Mouse (Mus musculus) CD4-positive helper T cell, adult 2 months (primary cell): Measurements from ENCODE around the gene Rnf207.

ENCODE experiments used
- DNase-seq: peaks from one replicate; pipeline ENCODE4 v3.0.0-alpha.2; 2012; ENCODE audit warnings: low read depth, missing footprints, low spot score

Rnf207 gene

DNA sequence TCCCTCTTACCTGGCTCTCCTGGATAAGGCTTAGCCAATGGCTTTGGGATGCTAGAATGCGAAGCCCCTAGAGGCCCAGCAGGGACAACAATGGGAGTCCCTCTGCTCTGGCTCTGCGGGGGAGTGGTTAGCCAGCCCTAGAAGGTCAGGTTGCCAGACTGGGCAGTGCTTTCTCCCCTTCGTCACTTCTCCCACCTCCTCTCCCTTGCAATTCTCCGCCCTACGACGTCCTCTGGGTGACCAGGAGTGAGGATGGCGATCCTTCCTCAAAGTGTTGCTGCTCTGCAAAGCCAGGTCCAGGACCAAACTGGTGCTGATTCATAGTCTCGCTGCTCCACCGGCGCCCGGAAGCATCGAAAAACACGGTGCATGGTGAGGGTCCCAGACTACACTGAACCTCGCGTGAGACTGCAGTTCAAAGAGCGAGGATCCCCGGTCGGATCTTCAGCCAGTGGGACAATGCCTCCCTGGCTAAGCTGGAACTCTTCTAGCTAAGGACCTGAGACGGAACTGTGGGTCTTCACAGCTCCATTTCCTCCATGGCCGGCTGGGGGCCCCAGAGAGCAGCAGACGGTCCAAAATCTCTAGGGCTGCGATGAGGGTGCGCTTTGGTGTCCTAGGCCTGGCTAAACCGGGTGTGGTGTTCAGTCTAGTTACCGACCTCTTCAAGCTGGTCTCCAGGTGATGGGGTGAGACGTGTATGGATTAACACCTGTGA lies at the start of gene Rnf207:
Gene Rnf207, minus strand, starts transcription at position 477 of the 718 bp plus-strand sequence.
- DNase-seq = peak; percentile 49

DNA sequence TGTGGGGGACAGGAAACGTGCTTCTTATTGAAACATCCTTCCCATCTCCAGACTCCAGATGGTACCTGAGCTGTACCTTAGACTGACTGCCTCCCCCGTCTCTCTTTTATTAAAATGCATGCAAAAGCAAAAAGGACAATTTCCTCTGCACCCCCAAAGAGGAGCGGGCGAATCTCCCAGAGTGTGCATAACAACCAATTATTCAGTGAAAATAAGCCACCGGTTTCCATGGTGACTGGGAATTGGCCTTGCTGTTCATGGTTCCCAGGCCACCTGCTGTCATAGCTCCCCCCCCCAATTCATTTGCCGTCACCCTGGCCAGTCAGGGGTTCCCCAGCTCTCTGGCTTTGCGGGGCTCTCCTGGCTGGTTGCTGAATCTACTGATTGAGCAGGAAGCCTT lies 46.4 kb upstream of the Rnf207 start:
- no peak for DNase-seq

DNA sequence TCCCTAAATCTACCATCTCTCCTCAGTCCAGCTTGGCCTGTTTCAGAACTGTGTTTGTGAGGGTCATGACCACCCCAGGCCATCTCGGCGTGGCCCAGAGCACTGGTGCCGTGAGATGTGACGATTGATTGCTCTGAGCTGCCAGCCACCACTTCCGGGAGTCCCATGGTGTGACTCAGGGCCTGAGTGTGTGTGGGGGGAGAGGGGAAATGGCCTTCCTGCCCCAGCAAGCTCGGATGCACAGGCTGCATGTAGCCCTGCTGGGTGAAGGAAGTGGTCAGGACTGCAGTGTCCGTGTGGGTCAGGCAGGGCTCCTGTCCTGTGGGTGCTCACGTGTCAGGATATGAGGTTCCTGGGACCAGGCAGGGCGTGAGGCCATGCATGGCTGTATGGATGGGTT lies 43.4 kb upstream of the Rnf207 start:
- DNase-seq = peak; percentile 21

DNA sequence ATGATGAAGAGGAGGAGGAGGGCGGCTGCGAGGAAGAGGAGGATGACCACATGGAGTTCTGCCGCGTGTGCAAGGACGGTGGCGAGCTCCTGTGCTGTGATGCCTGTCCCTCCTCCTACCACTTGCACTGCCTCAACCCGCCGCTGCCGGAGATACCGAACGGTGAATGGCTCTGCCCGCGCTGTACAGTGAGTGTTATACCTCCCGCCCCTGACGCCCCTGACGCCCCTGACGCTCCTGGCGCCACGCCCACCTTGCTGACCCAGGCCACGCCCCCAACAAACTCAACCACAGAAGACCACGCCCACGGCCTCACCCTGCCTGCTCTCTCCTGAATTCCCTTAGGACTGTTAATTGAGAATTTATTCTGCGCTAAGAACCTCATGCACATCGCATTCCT lies 42.1 kb upstream of the Rnf207 start:
- DNase-seq = peak; percentile 27

DNA sequence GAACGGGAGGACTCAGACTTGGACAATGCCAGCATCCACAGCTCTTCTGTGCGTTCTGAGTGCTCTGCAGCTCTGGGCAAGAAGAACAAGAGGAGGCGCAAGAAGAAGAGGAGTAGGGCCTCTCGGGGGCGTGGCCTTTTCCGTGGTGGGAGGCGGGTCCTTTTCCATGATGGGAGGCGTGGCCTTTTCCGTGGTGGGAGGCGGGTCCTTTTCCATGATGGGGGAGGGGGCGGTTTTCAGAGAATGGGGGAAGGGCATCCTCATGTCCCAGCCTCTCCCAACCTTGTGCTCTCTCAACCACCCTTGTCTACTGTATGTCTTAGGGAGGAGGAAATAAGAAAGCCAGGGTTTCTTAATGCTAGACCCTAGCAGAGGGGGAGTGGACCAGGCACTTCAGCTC lies 40.9 kb upstream of the Rnf207 start:
- DNase-seq = no peak

DNA sequence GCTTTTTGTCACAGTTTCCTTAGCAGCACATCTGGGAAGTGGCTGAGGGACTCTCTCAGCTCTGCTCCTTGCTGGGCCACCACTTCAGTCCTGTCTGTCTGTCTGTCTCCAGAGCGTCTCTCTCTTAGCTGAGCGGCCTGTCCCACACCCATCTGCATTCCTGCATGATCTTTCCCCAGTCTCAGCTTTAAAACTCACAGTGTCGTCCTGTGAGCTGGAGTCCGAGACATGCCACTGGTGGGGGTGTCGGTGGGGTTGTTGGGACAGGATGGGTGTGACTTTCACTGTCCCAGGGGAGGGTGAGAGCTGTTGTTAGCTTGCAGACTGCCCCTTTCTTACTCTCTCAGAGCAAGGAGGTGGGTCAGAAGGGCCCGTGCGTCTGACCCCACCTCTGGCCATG lies 36.9 kb upstream of the Rnf207 start:
- DNase-seq = no peak

DNA sequence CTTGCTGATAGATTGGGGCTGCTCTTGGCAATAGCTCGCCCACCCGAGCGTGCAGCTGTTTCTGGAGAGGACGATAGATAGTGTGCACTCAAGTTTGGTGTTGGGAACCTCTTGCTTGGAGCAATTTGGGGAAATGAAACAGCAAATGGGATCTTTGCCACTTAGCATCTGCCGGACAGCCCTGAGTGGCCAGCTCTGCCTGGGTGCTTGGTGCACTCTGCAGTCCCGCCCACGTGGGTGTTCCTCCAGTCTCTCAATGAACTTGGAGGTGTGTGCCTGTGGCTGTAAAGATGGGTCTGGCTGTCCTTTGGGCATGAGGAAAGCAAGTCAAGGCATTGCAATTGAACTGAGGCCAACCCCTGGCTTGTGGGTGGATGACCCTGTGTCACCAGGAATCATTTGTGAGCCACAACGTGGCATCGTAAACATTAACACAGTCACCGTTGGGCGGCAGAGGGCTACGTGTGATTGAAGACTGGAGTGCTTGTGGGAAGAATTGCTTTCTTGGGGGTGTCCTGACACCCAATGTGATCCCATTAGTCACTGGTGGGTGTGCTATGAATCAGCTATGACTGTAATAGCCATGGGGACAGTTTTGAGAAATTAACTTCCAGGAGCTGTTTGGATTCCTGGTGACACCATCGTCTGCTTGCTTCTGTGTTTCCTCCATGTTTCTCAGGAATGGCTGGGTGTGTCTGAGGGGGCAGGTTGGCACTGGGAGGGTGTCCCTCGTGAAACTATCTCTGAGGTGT lies 35.3 kb upstream of the Rnf207 start:
- DNase-seq = no peak

DNA sequence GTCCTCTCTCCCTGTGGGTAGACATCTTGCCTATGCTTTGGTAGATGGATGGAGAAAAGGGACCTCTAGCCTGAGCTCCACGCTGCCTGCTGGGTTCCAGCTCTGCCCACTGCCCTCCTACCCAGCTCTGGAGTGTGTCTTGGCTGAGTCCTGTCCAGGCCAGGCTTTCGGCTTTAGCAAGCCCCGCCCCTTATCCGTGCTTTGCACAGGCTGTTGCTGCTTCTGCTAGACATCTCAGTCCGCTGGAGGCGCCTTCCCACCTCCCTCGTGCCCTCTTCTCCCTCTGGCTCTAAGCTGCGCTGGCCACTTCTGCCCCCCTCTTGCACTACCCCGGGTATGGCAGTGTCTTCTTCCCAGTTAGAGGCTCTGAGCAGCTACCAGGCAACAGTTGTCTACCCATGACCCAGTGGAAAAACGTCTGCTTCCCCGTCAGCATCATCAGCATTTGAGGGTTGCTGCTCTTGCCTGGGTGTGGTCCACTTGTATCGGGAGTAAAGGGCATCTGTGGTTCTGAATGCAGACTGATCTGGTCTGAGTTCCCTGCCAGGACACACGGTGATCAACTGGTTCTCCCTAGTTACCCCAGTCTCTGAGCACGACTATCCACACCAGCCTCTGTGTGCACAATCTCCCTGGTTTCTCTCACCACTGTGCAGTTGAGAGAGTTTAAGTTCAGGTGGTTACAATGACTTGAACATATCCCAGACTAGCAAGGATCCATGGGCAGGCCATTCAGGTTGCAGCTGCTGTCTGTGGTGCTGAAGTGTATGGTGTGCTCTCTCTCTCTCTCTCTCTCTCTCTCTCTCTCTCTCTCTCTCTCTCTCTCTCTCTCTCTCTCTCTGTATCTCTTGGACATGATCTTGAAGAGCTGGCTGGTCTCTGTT lies 32.9 kb upstream of the Rnf207 start:
- no peak for DNase-seq

DNA sequence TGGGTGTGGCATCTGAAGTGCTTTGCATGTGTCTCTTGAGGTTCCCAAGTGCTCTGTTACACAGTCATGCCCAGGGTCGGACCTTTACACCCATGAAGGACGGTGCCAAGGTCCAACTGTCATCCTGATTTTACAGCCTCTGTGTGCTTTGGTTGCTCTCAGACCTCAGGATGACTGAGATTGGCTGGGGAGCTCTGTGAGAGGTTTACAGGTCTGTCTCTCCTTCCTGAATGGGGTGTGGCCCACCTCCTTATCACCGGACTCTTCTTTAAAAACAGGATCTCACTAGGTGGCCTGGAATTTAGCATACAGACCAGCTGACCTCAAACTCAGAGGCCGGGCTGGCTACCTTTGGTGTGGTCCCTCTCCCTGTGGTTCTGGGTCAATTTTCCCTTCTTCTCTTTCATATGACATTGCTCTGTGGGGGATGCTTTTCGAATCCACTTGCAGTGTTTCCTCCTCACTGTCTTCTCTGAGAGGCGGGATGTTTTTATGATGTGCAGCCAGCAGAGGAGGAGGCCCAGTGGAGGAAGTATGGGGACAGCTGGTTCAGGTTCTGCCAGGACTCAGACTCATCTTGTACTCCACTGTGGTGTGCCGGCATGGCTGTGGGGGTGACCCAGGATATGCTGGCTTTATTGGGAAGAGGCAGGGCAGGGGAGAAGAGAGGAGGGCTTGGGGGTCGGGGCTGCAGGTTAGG lies 32.1 kb upstream of the Rnf207 start:
- no peak for DNase-seq

DNA sequence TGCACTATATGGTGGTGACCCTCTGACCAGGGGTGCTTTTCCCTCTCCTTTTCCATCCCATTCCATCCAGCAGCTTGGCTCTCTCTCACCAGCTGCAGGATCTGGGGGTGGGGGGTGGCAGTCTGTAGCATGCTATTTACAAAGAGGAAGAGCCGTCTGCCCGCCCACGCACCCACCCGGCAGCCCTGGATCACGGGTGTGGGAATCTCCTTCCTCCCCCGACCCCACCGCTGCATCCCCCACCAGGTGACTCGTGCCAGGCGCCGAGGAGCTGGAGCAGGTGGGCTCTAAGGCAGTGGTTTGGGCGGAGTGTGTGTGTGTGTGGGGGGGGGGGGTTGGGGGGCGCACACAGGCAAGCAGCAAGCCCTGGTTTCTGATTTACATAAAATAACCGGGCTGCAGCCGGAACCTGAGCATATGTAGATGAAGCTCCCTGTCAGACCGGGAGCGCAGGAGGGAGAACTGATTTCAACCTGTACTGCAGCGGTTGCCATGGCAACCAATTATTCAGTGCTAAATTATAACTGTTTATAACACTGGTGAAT lies 31.1 kb upstream of the Rnf207 start:
- no peak for DNase-seq

DNA sequence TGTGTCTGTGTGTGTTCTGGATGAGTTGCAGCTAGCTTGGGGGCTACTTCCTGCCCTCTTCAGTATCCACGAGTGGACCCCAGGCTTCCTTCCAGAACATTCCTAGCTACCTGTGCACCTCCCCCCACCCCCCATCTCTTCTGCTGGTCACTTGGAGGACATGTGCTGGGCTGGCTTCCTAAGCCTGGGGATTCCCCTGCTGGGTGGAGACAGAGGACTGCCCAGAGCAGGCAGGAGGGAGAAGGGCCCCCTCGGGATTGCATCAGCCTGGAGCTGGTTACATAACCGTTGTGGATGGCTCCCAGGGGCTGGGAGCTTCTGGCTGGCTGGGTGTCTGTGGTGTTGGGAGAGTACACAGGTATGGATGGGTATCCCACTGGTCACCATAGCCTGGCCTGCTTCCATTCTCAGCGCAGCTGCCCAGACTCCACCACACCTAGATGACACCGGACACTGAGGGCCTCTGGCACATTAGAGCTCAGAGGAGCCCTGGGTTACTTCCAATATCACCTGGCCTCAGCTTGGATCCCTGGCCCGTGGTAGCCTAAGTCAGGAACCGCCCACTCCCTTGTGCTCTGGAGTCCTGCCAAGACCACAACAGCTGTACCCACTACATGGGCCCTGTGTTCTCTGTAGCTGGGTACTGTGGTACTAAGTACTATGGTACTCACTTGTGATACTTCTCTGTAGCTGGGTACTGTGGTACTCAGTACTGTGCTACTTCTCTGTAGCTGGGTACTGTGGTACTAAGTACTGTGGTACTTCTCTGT lies 26.5 kb upstream of the Rnf207 start:
- no peak for DNase-seq

DNA sequence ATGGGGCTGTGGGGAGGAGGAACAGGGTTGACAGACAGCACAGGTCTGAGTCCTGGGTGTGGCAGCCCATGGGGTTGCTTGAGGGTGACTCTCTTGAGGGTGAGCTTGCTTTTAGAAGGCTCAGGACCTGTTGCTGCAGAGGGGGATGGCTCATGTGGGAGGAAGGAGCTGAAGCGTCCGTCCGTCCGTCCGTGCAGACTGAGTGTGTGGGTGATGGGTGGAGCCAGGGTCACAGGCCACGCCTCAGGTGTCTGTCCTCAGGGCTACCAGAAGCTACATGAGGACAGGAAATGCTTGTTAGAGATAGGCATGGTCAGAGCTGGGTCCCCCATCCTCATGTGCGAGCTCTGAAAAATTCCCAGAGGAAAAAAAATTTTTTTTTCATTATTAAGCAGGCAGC lies 25.9 kb upstream of the Rnf207 start:
- DNase-seq = no peak

DNA sequence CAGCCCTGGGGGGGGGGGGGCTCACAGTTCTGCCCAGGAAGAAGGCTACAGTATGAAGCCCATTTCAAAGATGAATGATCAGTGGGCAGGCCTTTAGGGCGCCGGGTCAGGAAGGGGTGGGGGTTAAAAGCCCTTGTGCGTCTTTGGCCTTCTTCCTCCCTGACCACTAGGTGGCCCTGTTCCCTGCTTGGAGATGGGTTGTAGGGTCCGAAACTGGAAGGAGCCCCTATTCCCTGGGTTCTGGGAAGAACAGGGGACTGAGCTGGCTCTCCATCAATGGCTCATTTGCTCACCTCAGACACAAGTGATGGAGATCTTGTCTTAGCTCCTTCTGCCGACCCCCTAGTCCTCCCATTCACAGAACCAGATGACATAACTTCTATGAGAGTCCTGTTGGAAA lies 24.5 kb upstream of the Rnf207 start:
- DNase-seq = no peak

DNA sequence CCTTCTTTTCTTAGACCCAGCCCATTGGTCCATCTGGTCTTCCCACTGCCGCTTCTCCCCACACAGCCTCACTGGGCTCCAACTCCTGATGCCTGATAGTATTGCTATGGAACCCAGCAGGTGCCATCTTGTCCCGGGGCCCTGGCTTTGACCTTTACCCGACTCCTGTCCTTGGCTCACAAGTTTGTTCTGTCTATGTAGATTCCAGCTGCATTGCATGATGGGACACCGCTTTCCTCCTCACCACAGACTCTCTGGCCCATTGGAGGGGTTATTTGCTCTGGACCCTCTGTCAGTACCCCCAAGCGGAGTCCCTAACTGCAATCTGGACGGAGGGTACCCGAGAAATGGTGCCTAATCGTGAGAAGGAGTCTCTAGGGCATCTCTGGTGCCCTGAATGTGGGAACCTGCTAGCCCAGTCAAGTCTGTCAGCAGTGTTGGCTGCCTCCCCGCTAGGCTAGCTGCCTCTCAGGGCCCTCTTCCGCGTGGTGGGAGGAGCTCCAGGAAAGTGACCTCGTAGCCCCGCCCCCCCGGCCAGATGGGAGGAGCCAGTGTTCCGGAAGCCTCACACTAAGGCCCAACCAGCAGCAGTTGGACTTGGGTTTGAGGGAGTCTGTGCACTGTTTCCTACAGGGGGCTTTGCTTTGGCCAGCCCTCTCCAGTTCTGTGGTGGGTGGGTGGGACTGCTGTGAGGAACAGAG lies 21.9 kb upstream of the Rnf207 start:
- DNase-seq = peak; percentile 41

DNA sequence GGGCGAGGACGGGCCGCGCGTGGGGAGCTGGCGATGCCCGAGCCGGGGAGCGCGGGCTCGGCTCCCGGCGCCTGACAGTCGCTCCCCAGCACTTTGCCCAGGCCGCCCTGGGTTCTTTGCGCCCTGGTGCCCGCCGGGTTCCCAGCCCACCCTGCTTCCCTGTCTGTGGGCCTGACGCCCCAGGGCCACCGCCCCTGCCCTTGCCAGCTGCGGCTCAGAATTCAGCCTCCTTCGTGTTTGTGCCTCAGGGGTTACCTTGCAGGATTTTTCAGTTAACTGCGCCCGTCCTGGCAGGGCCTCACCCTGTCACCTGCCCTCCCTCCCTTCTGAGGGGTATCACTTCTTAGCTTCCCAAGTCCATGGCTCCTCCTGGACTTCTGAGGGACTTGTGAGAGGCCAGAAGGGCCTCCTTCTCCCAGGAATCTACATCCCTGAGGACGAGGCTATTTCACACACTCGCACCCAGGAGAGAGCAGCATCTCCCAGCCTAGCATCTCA lies 20.5 kb upstream of the Rnf207 start:
- DNase-seq = no peak

DNA sequence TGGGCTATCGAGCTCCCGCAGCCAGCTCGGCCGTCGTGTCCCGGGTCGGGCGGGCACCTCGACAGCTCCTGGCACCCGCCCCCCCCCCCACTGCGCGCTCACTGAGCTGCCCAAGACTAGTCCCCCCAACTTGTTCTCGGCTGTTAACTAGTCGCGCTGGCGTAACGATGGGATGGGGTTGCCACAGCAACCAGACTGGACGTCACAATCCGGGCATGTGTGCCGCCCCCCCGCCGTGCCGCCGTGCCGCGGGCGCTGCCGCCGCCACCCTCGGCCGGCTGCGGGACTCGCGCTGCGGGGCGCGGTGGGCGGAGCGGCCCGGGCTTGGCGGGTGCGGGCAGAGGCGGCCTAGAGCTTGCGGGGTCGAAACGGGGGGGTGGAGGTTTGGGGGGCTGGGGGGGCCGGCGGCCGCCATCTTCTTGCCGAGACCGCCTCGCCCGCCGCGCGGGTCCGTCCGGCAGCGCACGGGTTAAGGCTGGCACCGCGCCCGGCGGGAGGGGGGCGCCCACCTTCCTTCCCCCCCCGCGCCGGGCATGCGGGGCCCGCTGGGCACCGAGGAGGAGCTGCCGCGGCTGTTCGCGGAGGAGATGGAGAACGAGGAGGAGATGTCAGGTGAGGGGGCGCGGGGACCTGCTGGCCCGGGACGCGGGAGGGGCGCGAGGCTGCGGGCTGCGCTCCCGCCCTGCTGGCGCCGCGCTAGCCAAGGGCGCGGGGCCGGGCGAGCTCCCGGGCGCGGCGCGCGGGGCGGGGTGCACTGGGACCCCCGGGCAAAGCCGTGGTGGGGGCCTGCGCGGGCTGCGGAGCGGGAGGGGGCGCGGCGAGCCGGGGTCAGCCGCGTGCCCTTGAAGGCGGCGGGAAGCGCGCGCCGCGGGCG lies 19.9 kb upstream of the Rnf207 start, which contains the start of gene Chd5:
Gene Chd5, plus strand, starts transcription at position 233 of the 874 bp plus-strand sequence.
- DNase-seq = no peak

DNA sequence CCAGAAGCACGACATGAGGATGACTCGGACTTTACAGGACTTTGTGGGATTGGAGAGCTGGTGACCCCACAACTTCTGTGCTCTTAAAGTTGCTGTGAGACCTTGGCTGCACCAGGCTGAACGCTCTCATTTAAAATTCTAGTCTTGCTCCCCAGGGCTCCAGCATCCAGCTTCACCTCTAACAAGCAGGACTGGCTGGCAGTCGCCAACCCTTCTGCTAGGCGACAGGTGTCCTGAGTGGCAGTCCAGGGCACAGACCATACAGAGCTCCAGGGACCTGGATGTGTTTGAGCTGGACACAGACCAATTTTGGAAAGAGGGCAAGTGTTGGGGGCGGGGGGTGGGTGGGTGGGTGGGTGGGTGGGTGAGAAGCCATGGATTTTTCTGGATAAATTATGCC lies 19.0 kb upstream of the Rnf207 start:
- no peak for DNase-seq

DNA sequence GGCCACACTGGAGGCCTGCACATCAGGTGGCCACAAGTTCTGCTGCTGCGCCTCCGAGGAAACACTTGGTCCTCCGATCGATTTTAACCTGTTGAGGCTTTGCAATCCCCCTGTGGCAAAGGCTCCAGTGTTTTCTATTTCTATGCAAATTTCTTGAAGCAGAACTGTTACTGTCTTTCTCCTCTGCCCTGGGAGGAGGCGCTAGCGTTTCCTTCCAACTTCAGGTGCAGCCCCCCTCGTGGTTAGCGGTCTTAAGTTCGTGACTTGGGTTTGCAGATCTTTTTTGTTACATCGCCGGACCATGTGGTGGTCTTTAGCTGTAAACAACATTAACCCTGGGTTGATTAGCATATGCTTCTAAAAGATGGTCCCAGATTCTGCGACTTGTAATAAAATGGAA lies 14.8 kb upstream of the Rnf207 start:
- DNase-seq = no peak

DNA sequence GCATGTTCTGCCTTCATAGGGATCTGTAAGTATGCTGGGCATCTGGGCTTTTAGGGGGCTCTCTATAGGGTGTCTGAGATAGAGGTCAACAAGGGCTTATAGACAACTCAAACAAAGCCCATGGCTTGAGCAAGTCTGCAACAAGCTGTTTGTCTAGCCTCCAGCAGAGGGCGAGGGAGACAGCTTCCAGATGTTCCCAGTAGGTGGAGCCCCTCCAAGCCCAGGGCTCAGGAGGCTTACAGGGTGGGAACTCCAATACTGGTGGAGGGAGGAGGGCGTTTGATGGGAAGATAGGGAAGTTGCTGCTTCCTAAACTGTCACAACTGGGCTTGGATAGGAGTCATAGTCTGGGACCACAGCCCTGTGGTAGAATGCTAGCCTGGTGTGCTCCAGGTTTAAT lies 14.2 kb upstream of the Rnf207 start:
- DNase-seq = peak; percentile 54
